Comparison of ENCODE assay signal across 8 mouse cellular contexts in the genomic region with DNA sequence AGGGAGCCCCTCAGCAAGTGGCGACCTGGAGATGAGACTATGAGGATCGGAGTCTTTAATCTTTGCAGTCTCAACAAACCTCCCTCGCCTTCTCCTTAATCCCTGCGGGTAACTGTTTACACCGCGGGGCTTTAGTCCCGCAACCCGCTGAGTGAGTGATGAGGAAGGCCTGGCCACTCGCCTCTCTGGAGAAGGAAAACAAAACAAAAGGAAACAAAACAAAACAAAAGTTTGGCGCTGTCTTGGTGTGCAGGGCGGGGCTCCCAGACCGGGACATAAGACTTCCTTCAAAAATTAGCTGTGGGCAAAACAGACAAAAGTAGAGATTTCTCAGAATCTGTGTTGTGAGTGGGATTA. TPM values are rescaled to one million over a fixed set of nuclear protein-coding genes. Genes with fewer than 3 reads are reported as not detected.
A peak's percentile ranks its signal among the peaks of the same experiment; 100 is the strongest.
DNase-seq lines count a peak whose midpoint lies in the region; ATAC-seq and TF ChIP-seq lines count a peak whose summit lies in the region.

No protein-coding gene starts in this region.

- no peaks in the 10 kb centered on the region for H3K79me3 ChIP-seq in C2C12 (ENCODE audit: low read depth)

- WGBS in heart, adult 2 months, result 12% methylated on average over 12 of the region's 12 CpGs
- WGBS in embryonic facial prominence, embryonic 14.5 days, result 12% methylated on average over 12 of the region's 12 CpGs
- WGBS in limb, embryonic 10.5 days, result 9% methylated on average over 12 of the region's 12 CpGs
- WGBS in midbrain, embryonic 15.5 days, result 13% methylated on average over 12 of the region's 12 CpGs

- H3K4me1 ChIP-seq in heart, adult 2 months (ENCODE audit: control insufficient read depth, insufficient read depth, low read length), result no peaks in the 10 kb centered on the region; the same call in 1 of the 2 replicates
- H3K4me1 ChIP-seq in embryonic facial prominence, embryonic 14.5 days (ENCODE audit: control insufficient read depth, insufficient read depth, low read length), result no peaks in the 10 kb centered on the region
- no peaks in the 10 kb centered on the region for H3K4me1 ChIP-seq in limb, embryonic 10.5 days
- H3K4me1 ChIP-seq in midbrain, embryonic 15.5 days, result no peaks in the 10 kb centered on the region

- no peak for TF ChIP-seq POLR2A in heart, adult 2 months (IDR thresholded peaks at IDR 0.05; ENCODE audit: insufficient read depth, low read depth, low read length)

- intact Hi-C loops in heart, adult 2 months (cut with DNase I), result no loop called here

- peak overlapping the region; percentile 44 for H3ac ChIP-seq in C2C12 (ENCODE audit: control insufficient read depth, insufficient read length, low read depth)

- H3K9me3 ChIP-seq in embryonic facial prominence, embryonic 14.5 days (ENCODE audit: control insufficient read depth, low read length), result no peaks in the 10 kb centered on the region
- no peaks in the 10 kb centered on the region for H3K9me3 ChIP-seq in limb, embryonic 10.5 days (replicated peaks)
- H3K9me3 ChIP-seq in midbrain, embryonic 15.5 days, result no peaks in the 10 kb centered on the region

- no peak for TF ChIP-seq CTCF in heart, adult 2 months (IDR thresholded peaks at IDR 0.05)
- no peak for TF ChIP-seq CTCF in C2C12 (IDR thresholded peaks at IDR 0.05; ENCODE audit: control insufficient read depth, insufficient read depth, insufficient read length)

- peak overlapping the region; percentile 82 for H3K9ac ChIP-seq in heart, adult 2 months (ENCODE audit: low read depth, low read length)
- peak overlapping the region; percentile 73 for H3K9ac ChIP-seq in embryonic facial prominence, embryonic 14.5 days (ENCODE audit: low read depth, low read length)
- H3K9ac ChIP-seq in midbrain, embryonic 15.5 days, result peak overlapping the region; percentile 32

- no peaks in the 10 kb centered on the region for H3K27me3 ChIP-seq in heart, adult 2 months (ENCODE audit: control insufficient read depth, insufficient read depth, low read length)
- H3K27me3 ChIP-seq in C2C12 (ENCODE audit: control insufficient read depth, insufficient read depth, insufficient read length), result no peaks in the 10 kb centered on the region
- no peaks in the 10 kb centered on the region for H3K27me3 ChIP-seq in embryonic facial prominence, embryonic 14.5 days (replicated peaks; ENCODE audit: control insufficient read depth, insufficient read depth, low read length)
- no peaks in the 10 kb centered on the region for H3K27me3 ChIP-seq in limb, embryonic 10.5 days (ENCODE audit: low read depth, poor library complexity, severe bottlenecking)
- H3K27me3 ChIP-seq in midbrain, embryonic 15.5 days (replicated peaks), result no peaks in the 10 kb centered on the region

- peak overlapping the region; percentile 67 for H3K4me3 ChIP-seq in heart, adult 2 months
- H3K4me3 ChIP-seq in C2C12 (ENCODE audit: insufficient read depth, poor library complexity, severe bottlenecking), result peak overlapping the region; percentile 46
- peak overlapping the region; percentile 58 for H3K4me3 ChIP-seq in embryonic facial prominence, embryonic 14.5 days (ENCODE audit: low read depth, low read length)
- peak overlapping the region; percentile 59 for H3K4me3 ChIP-seq in limb, embryonic 10.5 days
- H3K4me3 ChIP-seq in midbrain, embryonic 15.5 days, result peak overlapping the region; percentile 55

- peak overlapping the region; percentile 87 for H3K27ac ChIP-seq in heart, adult 2 months
- peak overlapping the region; percentile 52 for H3K27ac ChIP-seq in embryonic facial prominence, embryonic 14.5 days (replicated peaks; ENCODE audit: low read depth, low read length)
- peak overlapping the region; percentile 83 for H3K27ac ChIP-seq in limb, embryonic 10.5 days
- no peak overlapping the region for H3K27ac ChIP-seq in midbrain, embryonic 15.5 days

- H3K4me2 ChIP-seq in embryonic facial prominence, embryonic 14.5 days (ENCODE audit: low read depth, low read length), result peak overlapping the region; percentile 47
- peak overlapping the region; percentile 50 for H3K4me2 ChIP-seq in midbrain, embryonic 15.5 days

- no peak for DNase-seq in heart, adult 2 months
- DNase-seq in heart, adult 9 months (ENCODE audit: low spot score in 2 of 2), result no peak
- DNase-seq in embryonic facial prominence, embryonic 14.5 days (ENCODE audit: low spot score), result no peak
- DNase-seq in limb, embryonic 10.5 days (ENCODE audit: low spot score), result no peak
- no peak for DNase-seq in right cerebral cortex, postnatal 25 days
- DNase-seq in layer of hippocampus, adult 9-11 months, result no peak

- no peaks in the 10 kb centered on the region for H3K79me2 ChIP-seq in heart, adult 2 months (replicated peaks; ENCODE audit: control insufficient read depth, insufficient read depth, low read length)
- no peaks in the 10 kb centered on the region for H3K79me2 ChIP-seq in C2C12 (ENCODE audit: control insufficient read depth, insufficient read depth)

- no peak for TF ChIP-seq EP300 in heart, adult 2 months (IDR thresholded peaks at IDR 0.05; ENCODE audit: insufficient read depth, low read depth, low read length)

- H3K36me3 ChIP-seq in heart, adult 2 months (ENCODE audit: control insufficient read depth, insufficient read depth, low read length), result no peaks in the 10 kb centered on the region
- H3K36me3 ChIP-seq in C2C12 (ENCODE audit: control insufficient read depth, insufficient read depth), result no peaks in the 10 kb centered on the region
- no peaks in the 10 kb centered on the region for H3K36me3 ChIP-seq in embryonic facial prominence, embryonic 14.5 days (ENCODE audit: control insufficient read depth, insufficient read depth, low read length)
- H3K36me3 ChIP-seq in limb, embryonic 10.5 days, result no peaks in the 10 kb centered on the region
- H3K36me3 ChIP-seq in midbrain, embryonic 15.5 days (replicated peaks), result no peaks in the 10 kb centered on the region

- peak; percentile 68 for ATAC-seq in embryonic facial prominence, embryonic 14.5 days (ENCODE audit: low read depth)
- peak; percentile 81 for ATAC-seq in midbrain, embryonic 15.5 days (replicated peaks)

TF ChIP-seq in C2C12, 6 proteins besides CTCF, POLR2A, EP300 and RAD21:
- TF ChIP-seq MAX (IDR thresholded peaks at IDR 0.05), result no peak

RNA-seq across cellular contexts. Expression of gene Apool, which starts 0.4 kb away (rescaled TPM):
- 10 to 100 TPM; 60.0 to 66.6 TPM for total RNA-seq in heart, adult 2 months (2021)
- 16.2 and 34.1 TPM in 2 replicates for polyA plus RNA-seq in heart, adult 2 months (2012; rRNA removed)
- polyA plus RNA-seq in C2C12 (2012; fragmentation: generic; extraction: Trizol), result 9.8 TPM
- polyA plus RNA-seq in embryonic facial prominence, embryonic 14.5 days (2014; fragmentation: Nextera tagmentation; extraction: Ambion mirVana), result 56.7 and 62.1 TPM in 2 replicates
- polyA plus RNA-seq in limb, embryonic 10.5 days (2016; fragmentation: Nextera tagmentation; extraction: Ambion mirVana), result 70.5 and 80.3 TPM in 2 replicates
- polyA plus RNA-seq in midbrain, embryonic 15.5 days (2015; fragmentation: Nextera tagmentation; extraction: Ambion mirVana), result 15.1 and 18.5 TPM in 2 replicates

Comparison
In these comparisons a context has a peak if more than half of its experiments do, and no peak if none do; other contexts are left out.
1. H3K9ac ChIP-seq: peak in every context shown above with its lines; median percentile 82 in heart, adult 2 months; 73 in embryonic facial prominence, embryonic 14.5 days; 32 in midbrain, embryonic 15.5 days.